Mouse (Mus musculus) intestine, postnatal 0 days (tissue): ENCODE data around the gene Umodl1. TPM values are rescaled to one million over a fixed set of nuclear protein-coding genes. Genes with fewer than 3 reads are reported as not detected.
A peak's percentile ranks its signal among the peaks of the same experiment; 100 is the strongest.

ENCODE experiments used
- ATAC-seq: fragments of 200-750 bp; cut with Nextera tagmentation; 2 replicates; pipeline ENCODE4 v1.8.0; 2017; ENCODE audit warnings: mild to moderate bottlenecking, moderate TSS enrichment, moderate library complexity
- H3K27ac ChIP-seq: fragments of 300-500 bp; sonication (generic); 2 replicates; pipeline ENCODE4 v1.5.1; 2014; ENCODE audit warnings: mild to moderate bottlenecking, low read depth, low read length, moderate library complexity
- H3K27me3 ChIP-seq: fragments of 300-500 bp; sonication (generic); replicated peaks from 2 replicates; pipeline ENCODE4 v1.6.1; 2014; ENCODE audit warnings: low read length, mixed read lengths; ENCODE audit not compliant: control insufficient read depth, insufficient read depth
- H3K36me3 ChIP-seq: fragments of 300-500 bp; sonication (generic); 2 replicates; pipeline ENCODE4 v1.6.1; 2014; ENCODE audit warnings: mild to moderate bottlenecking, moderate library complexity; ENCODE audit not compliant: control insufficient read depth, insufficient read depth
- H3K4me1 ChIP-seq: fragments of 300-500 bp; sonication (generic); replicated peaks from 2 replicates; pipeline ENCODE4 v1.6.1; 2014; ENCODE audit warnings: antibody characterized with exemption, low read length, mixed read lengths; ENCODE audit not compliant: control insufficient read depth, insufficient read depth
- H3K4me2 ChIP-seq: fragments of 300-500 bp; sonication (generic); replicated peaks from 2 replicates; pipeline ENCODE4 v1.6.1; 2014; ENCODE audit warnings: low read depth, mild to moderate bottlenecking, moderate library complexity
- H3K4me3 ChIP-seq: fragments of 300-500 bp; sonication (generic); 2 replicates; pipeline ENCODE4 v1.5.1; 2014; ENCODE audit warnings: low read depth, low read length
- H3K9ac ChIP-seq: fragments of 300-500 bp; sonication (generic); 2 replicates; pipeline ENCODE4 v1.6.1; 2014; ENCODE audit warnings: mild to moderate bottlenecking, low read depth, low read length
- H3K9me3 ChIP-seq: fragments of 300-500 bp; sonication (generic); 2 replicates; pipeline ENCODE4 v1.6.1; 2016; ENCODE audit warnings: mixed run types; ENCODE audit not compliant: control insufficient read depth
- CTCF ChIP-seq: sonication (generic); IDR thresholded peaks from 2 replicates; pipeline ENCODE4 v1.5.1; 2016; ENCODE audit warnings: low read depth, mild to moderate bottlenecking, control low read depth, antibody characterized with exemption, moderate library complexity
- WGBS: fragments of 180-500 bp; shearing (Covaris S2); extraction: QIAGEN DNeasy Blood & Tissue Kit; methylation state at CpG from one replicate; pipeline ENCODE4 v1.1.7; 2014; 5-methylcytosine and 5-hydroxymethylcytosine counted together
- polyA plus RNA-seq: library from polyadenylated mRNA; unstranded; fragments of >200 nt; fragmentation: Nextera tagmentation; extraction: Ambion mirVana; gene quantifications from 2 replicates; pipeline ENCODE4 v1.2.1, GENCODE M21; 2015

Gene Umodl1
- polyA plus RNA-seq, 1 experiment from 2014 or later = 0.04 TPM

- WGBS = 83% methylated on average over 3 of the region's 3 CpGs
- Histone ChIP-seq H3K4me3 (no peak overlapping the region), H3K27ac (no peak overlapping the region), H3K9ac (no peak overlapping the region), H3K27me3 (no peaks in the 10 kb centered on the region), H3K4me2 (no peak overlapping the region), H3K4me1 (no peaks in the 10 kb centered on the region), H3K9me3 (no peaks in the 10 kb centered on the region), H3K36me3 (no peaks in the 10 kb centered on the region)
- no peak for TF ChIP-seq CTCF
- no peak for ATAC-seq
These were observed 52.9 kb downstream of the Umodl1 start for GRCm38 (mm10) chr17:31007357-31007756.

GRCm38 (mm10) chr17:31008416-31008815, 54.0 kb downstream of the Umodl1 start:
- ATAC-seq = no peak
- no peak overlapping the region for H3K4me3 ChIP-seq
- no peaks in the 10 kb centered on the region for H3K27me3 ChIP-seq
- H3K4me1 ChIP-seq = no peaks in the 10 kb centered on the region
- no peak overlapping the region for H3K27ac ChIP-seq
- no peak for TF ChIP-seq CTCF
- H3K4me2 ChIP-seq = no peak overlapping the region
- no peaks in the 10 kb centered on the region for H3K36me3 ChIP-seq
- H3K9ac ChIP-seq = no peak overlapping the region
- H3K9me3 ChIP-seq = no peaks in the 10 kb centered on the region
- WGBS = 88% methylated on average over 8 of the region's 8 CpGs

- peak; percentile 96 for TF ChIP-seq CTCF
- Histone ChIP-seq H3K27me3 (no peaks in the 10 kb centered on the region), H3K9ac (no peak overlapping the region), H3K4me3 (no peak overlapping the region), H3K4me2 (no peak overlapping the region), H3K36me3 (no peaks in the 10 kb centered on the region), H3K4me1 (no peaks in the 10 kb centered on the region), H3K9me3 (no peaks in the 10 kb centered on the region), H3K27ac (no peak overlapping the region)
- WGBS = 33% methylated on average over 9 of the region's 9 CpGs
- ATAC-seq = no peak
These were observed 57.3 kb downstream of the Umodl1 start for GRCm38 (mm10) chr17:31011551-31012394.

- no peaks in the 10 kb centered on the region for H3K4me1 ChIP-seq
- no peak overlapping the region for H3K27ac ChIP-seq
These were observed 63.8 kb downstream of the Umodl1 start for GRCm38 (mm10) chr17:31018267-31018666.

GRCm38 (mm10) chr17:31019505-31019904, 65.1 kb downstream of the Umodl1 start:
- H3K36me3 ChIP-seq = no peaks in the 10 kb centered on the region
- ATAC-seq = no peak
- H3K4me3 ChIP-seq = no peak overlapping the region
- no peaks in the 10 kb centered on the region for H3K9me3 ChIP-seq
- TF ChIP-seq CTCF = peak; percentile 87
- 15% methylated on average over 2 of the region's 2 CpGs for WGBS
- H3K27me3 ChIP-seq = no peaks in the 10 kb centered on the region
- no peak overlapping the region for H3K9ac ChIP-seq
- H3K27ac ChIP-seq = no peak overlapping the region
- H3K4me1 ChIP-seq = no peaks in the 10 kb centered on the region
- H3K4me2 ChIP-seq = no peak overlapping the region

More at GRCm38 (mm10) chr17:31018267-31018666, 63.8 kb downstream of the Umodl1 start:
- 57% methylated on average over 4 of the region's 4 CpGs for WGBS
- Histone ChIP-seq H3K27me3 (no peaks in the 10 kb centered on the region), H3K36me3 (no peaks in the 10 kb centered on the region), H3K4me3 (no peak overlapping the region), H3K9me3 (no peaks in the 10 kb centered on the region), H3K4me2 (no peak overlapping the region), H3K9ac (no peak overlapping the region)
- peak; percentile 77 for TF ChIP-seq CTCF
- ATAC-seq = no peak

GRCm38 (mm10) chr17:31020078-31020477, 65.6 kb downstream of the Umodl1 start:
- Histone ChIP-seq H3K27me3 (no peaks in the 10 kb centered on the region), H3K4me1 (no peaks in the 10 kb centered on the region), H3K27ac (no peak overlapping the region), H3K9ac (no peak overlapping the region), H3K9me3 (no peaks in the 10 kb centered on the region), H3K4me2 (no peak overlapping the region), H3K36me3 (no peaks in the 10 kb centered on the region), H3K4me3 (no peak overlapping the region)
- WGBS = 68% methylated on average over 2 of the region's 2 CpGs
- TF ChIP-seq CTCF = no peak
- ATAC-seq = no peak
